Mouse (Mus musculus) heart, postnatal 4 days (tissue): ENCODE measurements at regions not wholly inside any gene's neighbourhood (a gene's known extent, or its start where the extent isn't known, plus 50 kb on each side); places are given as distances from the start of the nearest gene placed in this dataset.

Experiments
- DNase-seq: peaks from one replicate; pipeline ENCODE4 v3.0.0; 2021

DNA sequence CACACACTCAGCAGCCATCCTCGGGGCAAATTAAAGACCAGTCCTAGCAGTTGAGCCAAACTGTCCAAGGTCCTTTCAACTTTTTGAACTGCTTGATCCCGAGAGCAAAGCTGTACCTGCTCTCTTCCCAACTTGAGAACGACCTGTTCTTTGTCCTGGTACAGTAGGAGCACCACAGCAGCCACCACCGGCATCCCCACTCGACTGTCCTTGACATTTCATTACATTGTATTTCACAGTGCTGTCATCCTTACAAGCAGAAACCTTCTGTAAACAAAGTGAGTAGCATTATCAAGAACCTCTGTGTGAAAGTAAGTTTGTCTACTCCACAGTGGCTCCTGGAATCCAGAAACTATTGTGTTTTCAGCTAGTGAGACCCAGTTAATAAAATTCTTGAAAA, 240.2 kb upstream of the Zfp462 start:
- DNase-seq = no peak

DNA sequence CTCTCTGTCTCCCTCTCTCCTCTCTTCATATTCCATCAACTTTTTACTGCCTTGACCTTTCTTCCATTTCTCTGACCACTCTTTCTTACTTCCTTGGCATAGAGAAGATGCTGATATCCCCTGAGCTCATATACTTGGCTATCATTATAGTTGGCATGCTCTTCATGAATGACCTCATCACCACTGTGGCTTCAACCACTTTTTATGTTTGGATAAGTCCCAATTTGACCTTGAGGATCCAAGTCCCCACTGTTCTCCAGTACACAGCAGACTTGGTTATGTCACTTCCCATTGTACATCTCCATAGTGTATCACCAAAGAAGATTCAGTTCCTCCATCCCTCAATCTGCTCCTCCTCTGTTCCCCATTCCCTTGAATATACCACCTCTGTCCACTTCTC, 235.1 kb upstream of the Zfp462 start:
- DNase-seq = no peak

DNA sequence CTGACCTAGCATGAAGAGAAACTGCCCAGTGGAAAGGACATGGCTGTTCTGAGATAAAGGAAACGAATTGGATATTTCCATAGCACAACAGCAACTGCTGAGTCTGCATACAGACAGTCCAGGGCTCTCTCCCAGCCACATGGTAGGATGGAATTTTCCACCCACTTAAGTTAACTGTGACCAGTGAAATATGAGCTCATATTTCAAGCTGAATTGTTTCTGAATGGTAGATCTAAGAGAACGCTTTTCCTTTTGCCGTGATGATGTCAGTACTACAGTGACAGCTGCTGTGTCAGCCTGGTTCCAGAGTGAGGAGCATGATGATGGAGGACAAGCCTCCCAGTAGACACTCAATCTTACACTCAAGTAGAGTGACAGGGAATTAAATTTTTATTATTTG, 231.9 kb upstream of the Zfp462 start:
- DNase-seq = no peak

- no peak for DNase-seq
These were observed 230.1 kb upstream of the Zfp462 start for GRCm38 (mm10) chr4:54714612-54715342.

DNA sequence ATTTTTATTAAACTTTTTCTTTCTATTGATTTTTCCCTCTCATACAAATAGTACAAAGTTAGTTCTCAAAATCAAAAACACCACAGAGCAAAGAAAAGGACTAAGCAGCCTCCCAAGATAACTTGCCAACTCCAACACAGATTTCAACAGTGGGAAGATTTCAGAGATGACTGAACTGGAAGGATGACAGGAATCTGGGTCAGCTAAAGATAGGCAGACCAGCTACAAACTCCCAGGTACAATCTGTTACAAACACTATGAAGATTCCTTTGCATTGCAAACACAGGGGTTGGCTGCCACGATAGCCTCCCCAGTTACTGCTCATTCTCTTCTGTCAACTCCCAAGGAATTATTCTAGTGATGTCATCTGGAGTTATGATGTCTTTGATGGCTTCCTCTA, 226.8 kb upstream of the Zfp462 start:
- DNase-seq = no peak

DNA sequence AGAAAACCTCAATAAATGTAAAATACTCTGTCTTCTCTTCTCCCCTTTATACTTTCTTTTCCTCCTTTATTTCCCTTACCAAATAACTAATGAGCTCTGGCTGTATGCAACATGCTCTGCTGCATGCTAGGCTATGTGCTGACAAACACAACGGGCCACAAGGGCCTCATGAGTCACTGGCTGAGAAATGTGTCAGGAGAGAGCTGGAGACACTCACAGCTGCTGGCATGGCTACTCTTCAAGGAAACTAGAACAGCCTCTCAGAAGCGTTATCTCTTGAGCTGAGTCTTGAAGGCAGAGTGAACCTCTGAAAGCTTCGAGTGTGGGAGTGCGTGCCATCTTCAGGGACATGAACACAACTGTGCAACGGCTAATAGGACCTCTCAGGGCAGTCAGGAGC, 205.8 kb upstream of the Zfp462 start:
- no peak for DNase-seq

GRCm38 (mm10) chr4:54751458-54751857, 193.4 kb upstream of the Zfp462 start:
- no peak for DNase-seq

DNA sequence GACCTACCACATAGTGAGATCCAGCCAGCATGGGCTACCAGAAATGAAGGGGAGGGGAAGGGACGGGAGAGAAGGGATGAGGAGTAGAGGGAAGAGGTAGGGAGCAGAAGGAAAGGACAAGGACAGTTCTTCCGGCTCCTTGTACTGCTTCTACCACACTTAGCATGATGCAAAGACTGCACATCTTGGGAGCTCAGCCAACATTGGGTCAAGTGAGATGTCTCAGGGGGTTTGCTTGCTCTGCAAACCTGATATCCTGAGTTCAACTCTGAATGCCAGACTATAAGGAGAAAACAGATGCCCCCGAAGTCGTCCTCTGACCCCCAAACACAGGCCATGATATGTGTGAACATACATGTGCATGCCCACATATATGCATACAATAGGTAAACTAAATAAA, 188.4 kb upstream of the Zfp462 start:
- DNase-seq = no peak

GRCm38 (mm10) chr4:54757715-54758500, 186.9 kb upstream of the Zfp462 start:
- peak; percentile 58 for DNase-seq

DNA sequence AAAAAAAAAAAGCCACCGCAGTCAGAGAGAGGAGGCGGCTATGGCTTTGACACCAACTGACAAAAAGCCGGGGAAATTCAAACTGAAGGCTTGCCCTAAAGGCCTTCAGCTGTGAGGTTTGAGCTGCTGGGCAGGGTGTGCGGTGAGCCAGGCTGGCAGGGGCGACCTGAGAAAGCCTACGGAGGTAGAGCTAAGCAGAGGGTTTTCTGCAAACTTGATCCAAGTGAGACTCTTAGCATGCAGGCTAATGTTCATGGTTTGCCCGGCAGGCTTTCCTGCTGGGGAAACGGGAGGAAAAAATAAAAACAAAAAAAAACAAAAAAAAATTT, 186.4 kb upstream of the Zfp462 start:
- DNase-seq = no peak

DNA sequence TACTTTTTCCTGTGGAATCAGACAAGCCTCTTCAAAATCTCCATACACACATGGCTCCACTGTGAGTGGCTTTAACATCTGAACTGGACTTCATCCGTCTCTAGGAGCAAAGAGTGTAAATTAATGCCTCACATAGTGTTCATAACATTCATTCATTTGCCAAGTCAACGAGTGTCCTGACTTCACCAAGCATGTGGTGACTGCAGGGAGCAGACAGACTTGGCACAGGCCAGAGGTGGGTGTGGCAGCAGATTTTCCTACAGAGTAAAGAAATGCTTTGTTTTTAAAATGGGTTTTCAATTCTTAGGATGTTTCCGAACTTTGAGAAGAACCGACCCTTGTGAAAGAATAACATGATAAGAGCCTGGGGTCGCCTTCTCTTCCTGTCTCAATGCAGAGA, 183.6 kb upstream of the Zfp462 start:
- peak; percentile 50 for DNase-seq

GRCm38 (mm10) chr4:54765045-54765444, 179.8 kb upstream of the Zfp462 start:
- no peak for DNase-seq

- DNase-seq = no peak
These were observed 177.2 kb upstream of the Zfp462 start for GRCm38 (mm10) chr4:54767506-54768200.

DNA sequence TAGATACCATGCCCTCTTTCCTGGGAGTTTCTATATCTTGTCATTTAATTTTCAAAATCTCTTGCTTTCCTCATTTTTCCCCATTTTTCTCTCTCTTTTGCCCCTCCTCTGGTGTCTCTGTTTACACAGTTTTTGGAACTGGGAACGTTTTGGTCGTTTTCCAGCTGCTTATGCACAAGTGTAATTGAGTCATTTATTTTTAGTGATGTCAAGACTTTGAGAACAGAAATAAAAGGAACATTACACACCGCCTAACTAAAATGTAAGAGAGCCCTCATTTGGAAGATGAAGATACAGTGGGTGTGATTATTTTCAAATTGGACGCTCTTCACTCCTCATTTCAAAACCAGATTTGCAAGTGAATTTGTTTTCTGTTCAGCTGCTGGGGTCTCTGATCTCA, 176.0 kb upstream of the Zfp462 start:
- DNase-seq = no peak

GRCm38 (mm10) chr4:54774066-54774465, 170.8 kb upstream of the Zfp462 start:
- DNase-seq = no peak

GRCm38 (mm10) chr4:54774717-54775116, 170.1 kb upstream of the Zfp462 start:
- DNase-seq = no peak

GRCm38 (mm10) chr4:54780511-54780910, 164.3 kb upstream of the Zfp462 start:
- DNase-seq = no peak

GRCm38 (mm10) chr4:54791217-54791742, 153.6 kb upstream of the Zfp462 start:
- no peak for DNase-seq

- DNase-seq = no peak
These were observed 151.0 kb upstream of the Zfp462 start for GRCm38 (mm10) chr4:54793857-54794256.

GRCm38 (mm10) chr4:54795246-54795645, 149.6 kb upstream of the Zfp462 start:
- DNase-seq = no peak

- no peak for DNase-seq
These were observed 146.3 kb upstream of the Zfp462 start for GRCm38 (mm10) chr4:54798523-54798922.

GRCm38 (mm10) chr4:54811163-54811562, 133.7 kb upstream of the Zfp462 start:
- DNase-seq = no peak
